ENCODE assay signal across 22 mouse cellular contexts in the genomic region with DNA sequence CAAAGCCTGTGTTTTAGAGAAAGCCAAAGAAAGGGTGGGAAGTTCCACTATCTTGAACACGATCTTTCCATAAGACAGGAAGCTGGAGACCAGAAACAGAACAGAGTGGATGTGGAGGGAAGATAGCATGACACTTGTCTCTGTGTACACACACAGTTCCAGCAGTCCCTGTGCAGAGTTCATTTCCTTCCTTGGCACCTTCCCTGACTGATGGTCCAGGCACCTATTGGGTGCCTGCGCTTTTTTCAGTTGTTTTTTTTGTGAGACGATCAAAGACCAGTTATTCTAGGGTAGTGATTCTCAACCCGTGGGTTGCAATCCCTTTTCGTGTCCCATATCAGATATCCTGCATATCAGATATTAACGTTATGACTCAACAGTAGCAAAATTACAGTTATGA. TPM values are rescaled to one million over a fixed set of nuclear protein-coding genes. Genes with fewer than 3 reads are reported as not detected.
"Had no signal": no experiment of that assay in that cellular context is flagged by ENCODE, and none has a peak within 500 bp of the region (broad histone marks: within the 10 kb centered on the region; RNA-seq: fewer than 3 reads in every experiment).

No protein-coding gene starts in this region.

- H3K27ac ChIP-seq: lung, embryonic 15.5 days; macrophage; midbrain, embryonic 13.5 days; midbrain, embryonic 15.5 days; neural tube, embryonic 12.5 days; stomach, embryonic 15.5 days; stomach, postnatal 0 days had no signal

- H3K4me1 ChIP-seq: lung, embryonic 15.5 days; megakaryocyte, embryonic 14.5 days; midbrain, embryonic 13.5 days; midbrain, embryonic 15.5 days; neural tube, embryonic 12.5 days; stomach, embryonic 15.5 days had no signal

- ATAC-seq: liver, postnatal 0 days; midbrain, embryonic 13.5 days; midbrain, embryonic 15.5 days had no signal

- H3K36me3 ChIP-seq: lung, embryonic 15.5 days; midbrain, embryonic 13.5 days; midbrain, embryonic 15.5 days; neural tube, embryonic 12.5 days; stomach, embryonic 15.5 days had no signal

- DNase-seq: liver, postnatal 0 days; lung, adult 2 months; lung, postnatal 10 days; lung, postnatal 36 days; right cerebral cortex, postnatal 14 days; thymus, adult 2 months; thymus, postnatal 25 days; thymus, postnatal 4 days had no signal

- H3K4me3 ChIP-seq: lung, embryonic 15.5 days; megakaryocyte, embryonic 14.5 days; midbrain, embryonic 13.5 days; midbrain, embryonic 15.5 days; neural tube, embryonic 12.5 days; stomach, embryonic 15.5 days had no signal

- H3K9me3 ChIP-seq: lung, embryonic 15.5 days; midbrain, embryonic 13.5 days; midbrain, embryonic 15.5 days; neural tube, embryonic 12.5 days; stomach, embryonic 15.5 days had no signal

- H3K9ac ChIP-seq: liver, postnatal 0 days; lung, embryonic 15.5 days; midbrain, embryonic 13.5 days; midbrain, embryonic 15.5 days; neural tube, embryonic 12.5 days; stomach, embryonic 15.5 days had no signal

- H3K27me3 ChIP-seq: lung, embryonic 15.5 days; midbrain, embryonic 13.5 days; midbrain, embryonic 15.5 days; neural tube, embryonic 12.5 days; stomach, embryonic 15.5 days had no signal

- H3K4me2 ChIP-seq: lung, embryonic 15.5 days; midbrain, embryonic 11.5 days; midbrain, embryonic 13.5 days; midbrain, embryonic 15.5 days; neural tube, embryonic 12.5 days; stomach, embryonic 15.5 days had no signal

RNA-seq across cellular contexts. Expression of gene Cdrt4, which starts 13.0 kb away (rescaled TPM):
- total RNA-seq: megakaryocyte progenitor cell, adult 5-6 weeks; midbrain, postnatal 0 days; neutrophil, adult 5-6 weeks had no signal
- polyA plus RNA-seq: liver, postnatal 0 days; macrophage; midbrain, embryonic 11.5 days; midbrain, embryonic 13.5 days; midbrain, embryonic 15.5 days; midbrain, postnatal 0 days; neural tube, embryonic 14.5 days; spleen, adult 2 months; stomach, postnatal 0 days; thymus, adult 2 months had no signal
